Mouse (Mus musculus) CH12.LX (cell line): Measurements from ENCODE around the gene Spen.

Experiments
- CTCF ChIP-seq, 2 experiments: IDR thresholded peaks in 1 of 2; conservative IDR thresholded peaks in 1 of 2; 2 replicates each; pipeline ENCODE4 v1.5.1; 2011 to 2012; ENCODE audit warnings: low read depth in 2 of 2, low read length in 2 of 2, improper control_type of control experiment in 1 of 2, inconsistent platforms in 1 of 2, mild to moderate bottlenecking in 1 of 2, moderate library complexity in 1 of 2
- EP300 ChIP-seq: IDR thresholded peaks from 2 replicates; pipeline ENCODE4 v1.6.1; 2011; ENCODE audit warnings: low read length, improper control_type of control experiment
- MAZ ChIP-seq: IDR thresholded peaks from 2 replicates; pipeline ENCODE4 v1.6.1; 2012; ENCODE audit warnings: low read depth, mild to moderate bottlenecking, inconsistent platforms, low read length, improper control_type of control experiment, moderate library complexity
- MEF2A ChIP-seq: IDR thresholded peaks from 2 replicates; pipeline ENCODE4 v1.6.1; 2014; ENCODE audit warnings: low read depth, mild to moderate bottlenecking, inconsistent platforms, low read length, improper control_type of control experiment, borderline replicate concordance
- MXI1 ChIP-seq: IDR thresholded peaks from 2 replicates; pipeline ENCODE4 v1.6.1; 2011; ENCODE audit warnings: mild to moderate bottlenecking, low read depth, low read length, improper control_type of control experiment
- POLR2A ChIP-seq: IDR thresholded peaks from 2 replicates; pipeline ENCODE4 v1.6.1; 2011; ENCODE audit warnings: low read depth, mild to moderate bottlenecking, improper control_type of control experiment, low read length
- ZMIZ1 ChIP-seq: IDR thresholded peaks from 2 replicates; pipeline ENCODE4 v1.6.1; 2012; ENCODE audit warnings: low read depth, mild to moderate bottlenecking, inconsistent platforms, low read length, improper control_type of control experiment

- TF ChIP-seq ZMIZ1 (no peak), CTCF (conservative IDR thresholded peaks at IDR 0.05 in 1 of 2, IDR thresholded peaks at IDR 0.05 in 1 of 2; ENCODE audit: low read depth in 2 of 2, low read length in 2 of 2) (no peak), MEF2A (no peak), EP300 (no peak), MAZ (no peak), MXI1 (no peak), POLR2A (no peak)
Measured at GRCm38 (mm10) chr4:141537226-141537610, 1.2 kb downstream of the Spen start.
